Mouse (Mus musculus) inflammation-experienced regulatory T-cells, adult 6 months (primary cell): ENCODE measurements around the gene Atp2b2. TPM values are rescaled to one million over a fixed set of nuclear protein-coding genes. Genes with fewer than 3 reads are reported as not detected.

Experiments
- ATAC-seq: one replicate; pipeline ENCODE4 v1.8.0; 2017
- polyA plus RNA-seq, 3 experiments: library from polyadenylated mRNA; unstranded; fragments of 100-300 nt; shearing (Covaris generic); gene quantifications; one replicate each; pipeline ENCODE4 v1.2.1; 2017

Gene Atp2b2
- polyA plus RNA-seq, 3 experiments from 2014 or later = 0.12 to 0.15 TPM; not detected in 1

DNA sequence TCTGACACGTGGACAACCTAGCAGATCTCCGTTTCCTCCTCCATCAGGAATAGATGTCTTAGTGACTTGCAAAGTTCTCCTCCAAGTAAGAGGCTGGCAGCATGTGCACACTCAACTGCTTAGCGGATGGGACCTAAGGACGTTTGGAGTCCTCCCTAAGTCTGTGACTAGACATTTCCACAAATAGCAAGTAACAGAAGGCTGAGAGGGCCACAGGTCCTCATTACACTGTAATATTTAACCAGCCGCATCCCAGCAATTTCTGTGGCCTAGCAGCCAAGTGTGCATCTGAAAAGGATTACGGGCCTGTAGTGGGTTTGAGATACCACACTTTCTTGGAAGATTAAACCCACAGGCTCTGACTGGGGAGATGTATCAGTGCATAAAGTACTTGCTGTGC is 30.4 kb downstream of the Atp2b2 start:
- ATAC-seq = no peak

DNA sequence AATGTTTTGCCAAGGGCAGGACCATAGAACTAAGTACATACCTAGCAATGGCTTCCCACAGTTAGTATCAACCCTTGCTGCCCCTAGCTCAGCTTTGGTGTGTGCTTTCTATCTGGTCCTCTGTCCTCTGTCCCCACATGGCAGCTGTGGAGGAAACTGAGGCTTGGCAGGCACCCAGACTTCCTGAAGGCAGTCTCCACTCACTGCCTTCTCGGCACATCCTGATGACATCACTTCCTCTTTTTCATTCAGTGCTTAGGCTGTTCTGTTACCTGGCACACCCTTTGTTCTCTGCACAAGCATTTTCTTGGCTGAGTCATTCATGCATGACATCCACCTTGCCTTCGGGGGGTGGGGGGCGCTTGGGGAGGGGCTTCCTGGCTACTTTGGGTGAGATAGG is 38.6 kb downstream of the Atp2b2 start:
- no peak for ATAC-seq

DNA sequence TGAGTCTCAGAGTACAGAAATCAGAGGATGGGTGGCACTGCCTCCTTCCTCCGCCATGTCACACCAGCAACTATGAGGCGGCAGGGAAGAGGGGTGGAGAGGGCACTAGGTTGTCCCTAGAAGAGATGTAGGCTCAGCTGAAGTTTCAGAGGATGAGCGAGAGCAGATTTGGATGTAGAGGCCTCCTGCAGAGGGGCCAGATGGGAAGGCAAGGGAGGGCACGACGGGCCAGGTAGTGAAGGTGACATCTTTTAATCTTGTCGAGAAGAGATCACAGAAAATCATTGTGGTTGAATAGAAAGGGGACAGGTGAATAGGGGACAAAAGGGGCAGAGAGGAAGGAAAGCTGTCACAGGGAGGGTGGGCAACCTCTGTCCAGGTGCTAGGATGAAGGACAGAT is 41.5 kb downstream of the Atp2b2 start:
- ATAC-seq = no peak

DNA sequence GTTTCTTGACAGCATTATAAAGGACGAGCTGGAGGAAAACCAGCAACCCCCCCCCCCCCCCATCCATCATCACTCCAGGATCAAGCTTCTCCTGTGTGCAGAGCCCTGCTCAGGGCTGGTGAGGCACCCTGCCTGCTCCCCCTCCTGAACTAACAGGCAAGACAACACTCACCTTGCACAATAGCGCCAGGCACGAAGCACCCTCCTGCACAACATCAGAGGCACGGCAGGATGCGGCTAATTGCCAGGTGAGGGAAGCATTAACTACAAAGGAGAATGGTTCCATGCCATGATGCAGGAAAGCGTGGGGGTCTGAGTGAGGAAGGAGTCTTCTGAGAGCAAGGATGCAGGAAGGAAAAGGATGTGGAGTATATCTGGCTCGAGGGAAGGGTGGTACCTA is 42.1 kb downstream of the Atp2b2 start:
- ATAC-seq = no peak

DNA sequence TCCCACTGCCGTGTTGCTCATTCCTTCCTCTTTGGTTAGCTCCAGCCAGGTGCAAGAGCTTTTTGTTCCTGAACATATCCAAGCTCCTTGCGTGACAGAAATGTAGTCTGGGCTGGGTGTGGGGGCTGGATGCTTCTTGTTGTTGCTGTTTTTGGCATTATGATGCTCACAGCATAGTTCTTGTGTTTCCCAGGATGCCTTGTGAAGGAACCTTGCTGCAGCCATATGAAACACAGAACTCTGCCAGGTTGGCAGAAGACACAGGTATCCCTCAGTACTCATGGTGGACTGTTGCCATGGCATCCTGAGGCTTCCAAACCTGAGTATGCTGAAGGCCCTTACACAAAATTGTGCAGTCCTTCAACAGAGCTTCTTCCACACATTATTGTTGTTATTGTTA is 44.0 kb downstream of the Atp2b2 start:
- no peak for ATAC-seq

DNA sequence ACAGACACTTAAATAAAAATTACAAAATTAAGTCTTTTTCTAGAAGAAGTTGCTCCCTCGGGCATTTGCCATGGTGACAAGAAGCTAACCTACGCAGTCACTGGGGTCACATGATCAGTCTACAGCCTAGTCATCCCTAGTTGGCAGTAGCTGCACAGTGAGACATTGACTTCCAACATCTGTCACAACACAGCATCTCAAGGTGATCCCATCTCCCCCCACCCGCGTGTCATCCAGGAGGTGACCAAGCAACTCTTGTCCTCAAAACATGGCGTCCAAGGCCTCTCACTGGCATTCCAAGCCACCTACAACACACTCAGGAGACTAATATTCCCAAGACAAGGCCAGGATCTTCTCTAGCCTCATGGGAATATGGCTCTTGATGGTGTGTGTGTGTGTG is 48.2 kb downstream of the Atp2b2 start:
- no peak for ATAC-seq

DNA sequence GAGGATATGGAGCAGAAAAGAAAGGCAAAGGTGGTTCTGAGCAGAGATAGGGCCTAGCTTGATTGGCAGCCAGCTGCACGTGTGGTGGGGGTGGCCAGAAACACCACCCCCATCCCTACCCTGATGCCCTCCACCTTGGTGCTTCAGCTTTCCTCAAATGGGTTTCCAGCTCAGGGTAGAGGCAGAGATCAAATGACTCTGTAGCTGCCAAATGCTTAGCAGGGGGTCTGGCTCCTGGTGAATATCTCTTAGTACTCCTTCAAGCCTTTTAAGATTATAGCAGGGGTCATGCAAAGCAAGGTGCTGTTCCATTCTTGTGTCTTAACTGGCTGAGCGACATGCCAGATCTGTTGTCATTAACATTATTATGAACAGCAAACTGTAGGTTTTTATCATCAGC is 50.3 kb downstream of the Atp2b2 start:
- no peak for ATAC-seq

DNA sequence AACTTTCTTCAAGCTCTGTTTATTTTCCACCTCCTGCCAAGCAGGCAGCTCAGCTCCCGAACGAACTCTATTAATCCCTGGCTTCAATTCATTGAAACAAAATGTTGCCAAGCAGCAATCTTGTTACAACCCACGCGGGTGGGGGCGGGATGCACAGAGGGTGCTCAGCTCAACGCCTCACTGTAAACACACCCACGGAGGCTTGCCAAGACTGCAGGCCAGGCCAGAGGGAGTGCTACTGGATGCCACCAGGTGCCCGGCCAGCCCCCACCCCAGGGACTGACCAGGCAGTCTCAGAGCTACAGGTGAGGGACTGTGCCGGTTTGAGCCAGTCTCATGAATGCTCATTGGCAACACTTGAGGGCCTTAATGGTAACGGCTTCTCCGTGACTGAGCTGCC is 50.9 kb downstream of the Atp2b2 start:
- no peak for ATAC-seq

DNA sequence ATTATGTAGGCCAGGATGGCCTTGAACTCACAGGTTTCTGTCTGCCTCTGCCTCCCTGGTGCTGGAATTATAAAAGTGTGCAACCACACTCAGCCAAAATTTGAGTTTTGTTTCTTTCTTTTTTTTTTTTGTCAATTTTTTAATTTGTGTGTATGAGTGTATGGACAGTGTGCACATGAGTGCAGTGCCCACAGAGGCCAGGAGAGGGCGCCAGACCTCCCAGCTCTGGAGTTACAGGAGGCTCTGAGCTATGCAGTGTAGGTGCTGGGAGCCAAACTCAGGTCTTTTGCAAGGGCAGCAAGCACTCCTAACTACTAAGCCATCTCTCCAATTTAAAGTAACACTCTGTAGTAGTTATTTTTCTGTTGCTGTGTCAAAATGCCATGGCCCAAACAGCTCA is 52.4 kb downstream of the Atp2b2 start:
- ATAC-seq = no peak

DNA sequence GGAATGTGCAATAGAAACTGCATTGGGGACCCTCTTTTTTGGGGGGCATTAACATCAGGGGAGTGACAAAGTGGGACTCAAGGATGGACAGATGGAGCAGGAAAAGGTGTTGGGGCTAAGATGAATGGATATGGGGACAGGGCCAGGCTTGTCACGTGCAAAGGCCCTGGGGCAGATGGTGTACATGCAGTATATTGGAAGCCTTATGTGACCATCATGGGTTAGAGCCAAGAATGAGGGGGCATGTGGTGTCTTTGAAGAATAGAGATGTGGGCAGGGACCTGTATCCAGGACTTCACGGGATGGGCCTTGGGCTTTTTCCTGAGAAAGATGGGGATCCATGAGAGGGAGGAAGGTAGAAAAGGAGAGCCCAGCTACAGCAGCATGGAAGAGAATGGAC is 53.9 kb downstream of the Atp2b2 start:
- no peak for ATAC-seq

DNA sequence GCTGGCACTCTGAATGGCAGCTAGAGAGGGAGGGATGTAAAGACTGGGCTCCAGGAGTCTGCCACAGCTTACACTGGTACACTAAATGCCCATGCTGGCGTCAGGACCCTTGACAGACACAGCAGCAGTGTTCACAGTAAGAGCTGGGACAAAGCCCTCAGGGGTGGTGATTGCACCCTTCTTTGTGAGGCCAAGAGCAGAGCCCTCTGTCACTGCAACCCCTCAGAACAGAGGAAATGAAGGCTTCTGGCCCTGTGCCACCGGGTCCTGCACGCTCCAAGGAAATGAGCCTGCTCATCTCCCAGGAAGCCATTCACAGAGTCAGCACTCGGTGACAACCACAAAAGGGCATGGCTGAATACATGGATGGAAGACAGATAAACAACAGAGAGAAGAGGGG is 55.7 kb downstream of the Atp2b2 start:
- no peak for ATAC-seq

DNA sequence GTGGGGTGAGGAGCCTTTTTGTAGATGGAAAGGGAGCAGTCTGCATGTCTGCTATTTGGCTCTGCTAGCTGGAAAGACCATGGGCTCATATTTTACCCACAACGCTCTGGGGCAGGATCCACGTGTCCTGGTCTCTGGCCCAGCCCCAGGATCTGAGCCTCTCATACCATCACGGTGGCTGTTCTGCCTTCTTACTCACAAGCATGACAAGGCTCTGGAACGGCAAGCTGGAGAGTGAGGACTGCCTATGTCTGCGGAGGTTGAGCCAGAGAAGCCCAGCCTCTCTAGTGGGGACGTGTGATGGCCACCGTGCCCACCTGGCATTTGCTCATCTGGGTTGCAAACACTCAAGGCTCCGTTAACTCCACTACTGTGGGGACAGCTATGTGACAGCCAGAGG is 63.7 kb downstream of the Atp2b2 start:
- no peak for ATAC-seq

DNA sequence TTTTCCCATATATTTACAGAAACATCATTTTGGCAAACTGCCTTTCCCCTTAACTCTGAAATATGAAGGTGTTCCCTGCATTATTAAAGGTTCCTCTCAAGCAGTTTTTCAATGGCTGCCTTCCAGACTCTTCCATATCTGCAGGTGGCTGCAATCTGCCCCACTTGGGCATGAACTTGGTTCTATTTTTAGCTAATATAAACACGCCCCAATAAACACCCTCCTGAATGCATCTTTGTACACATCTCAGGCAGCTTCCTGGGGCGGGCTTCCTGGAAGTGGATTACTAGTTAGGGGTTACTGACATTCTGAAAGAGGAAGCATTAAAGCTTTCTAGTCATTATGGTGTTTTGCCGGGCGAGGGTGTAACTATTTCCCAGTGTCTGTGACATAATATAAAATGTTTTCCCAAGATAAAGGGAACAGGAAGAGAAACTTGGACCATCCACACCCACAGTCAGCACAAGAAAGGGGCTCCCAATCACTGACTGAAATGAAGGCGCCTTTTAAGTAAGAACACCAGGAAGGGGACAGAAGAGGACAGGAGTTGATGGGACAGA is 64.2 kb downstream of the Atp2b2 start:
- no peak for ATAC-seq

DNA sequence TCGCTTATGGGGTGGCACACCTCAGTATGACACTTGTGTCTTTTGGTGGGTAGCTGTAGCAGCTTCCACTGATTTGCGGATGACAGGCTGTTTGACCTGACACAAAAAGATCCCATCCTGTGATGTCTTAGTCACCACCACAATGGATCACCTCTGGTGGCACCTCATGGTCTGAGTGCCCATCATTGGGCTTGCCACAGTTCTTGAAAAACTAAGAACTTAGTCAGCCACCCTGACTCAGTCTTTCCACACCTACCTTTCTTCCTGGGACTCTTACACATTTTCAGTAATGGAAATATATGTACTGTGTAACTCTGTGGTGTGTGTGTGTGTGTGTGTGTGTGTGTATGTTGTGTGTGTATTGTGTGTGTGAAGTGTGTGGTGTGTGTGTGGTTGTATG is 71.5 kb downstream of the Atp2b2 start:
- ATAC-seq = no peak

DNA sequence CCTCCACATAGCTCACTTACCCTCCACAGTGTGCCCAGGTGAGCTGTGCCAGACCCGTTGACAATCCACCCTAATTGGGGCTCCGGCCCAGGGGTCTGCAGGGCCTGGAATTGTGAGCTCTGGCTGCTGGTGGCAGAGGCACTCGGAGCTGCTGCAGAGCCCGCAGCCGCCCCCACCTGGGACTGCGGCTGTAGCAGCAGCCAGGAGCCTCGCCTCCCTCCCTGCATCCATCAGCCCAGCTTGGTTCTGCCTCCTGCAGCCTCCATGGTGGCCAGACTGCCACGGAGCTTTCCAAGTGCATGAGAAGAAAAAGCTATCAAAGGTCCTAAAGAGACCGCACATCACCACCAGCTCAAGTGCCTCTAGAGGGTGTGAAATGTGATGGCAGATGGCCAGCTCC is 71.9 kb downstream of the Atp2b2 start:
- ATAC-seq = no peak

DNA sequence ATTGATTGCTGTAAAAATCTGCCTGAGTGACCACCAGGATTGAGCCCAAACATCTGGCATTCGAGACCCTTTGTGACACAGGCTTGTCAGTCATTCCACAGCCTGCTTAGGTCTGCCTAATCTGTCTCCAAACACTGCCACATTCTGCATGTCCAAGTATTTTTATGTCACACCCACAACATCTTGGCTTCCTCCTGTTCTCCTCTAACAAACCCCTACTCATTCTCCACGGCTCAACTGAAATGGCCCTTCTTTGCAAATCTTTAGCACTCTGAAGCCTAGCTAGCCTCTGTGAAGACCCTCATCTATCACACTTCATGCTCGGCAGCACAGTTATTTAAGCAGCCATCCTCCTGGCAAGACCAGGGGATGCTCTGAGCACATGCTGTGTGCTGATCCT is 72.7 kb downstream of the Atp2b2 start:
- ATAC-seq = no peak

DNA sequence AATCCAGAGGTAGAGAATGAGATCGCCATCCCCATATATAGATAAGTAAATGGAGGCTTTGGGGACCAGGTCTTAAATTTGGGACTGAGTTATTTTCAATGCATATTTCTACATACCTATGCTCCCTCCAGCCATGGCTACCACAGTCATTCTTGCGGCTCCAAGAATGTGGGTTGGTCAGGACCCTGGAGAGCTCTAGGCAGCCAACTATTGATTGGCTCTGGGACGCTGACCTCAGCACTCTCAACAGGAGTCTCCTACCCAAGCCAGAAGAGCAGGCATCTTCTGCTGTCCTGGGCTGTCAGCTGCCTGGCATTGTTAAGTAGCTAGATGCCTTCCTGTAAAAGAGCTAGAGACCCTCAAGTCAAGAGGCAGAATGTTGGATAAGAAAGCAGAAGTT is 79.6 kb downstream of the Atp2b2 start:
- no peak for ATAC-seq

DNA sequence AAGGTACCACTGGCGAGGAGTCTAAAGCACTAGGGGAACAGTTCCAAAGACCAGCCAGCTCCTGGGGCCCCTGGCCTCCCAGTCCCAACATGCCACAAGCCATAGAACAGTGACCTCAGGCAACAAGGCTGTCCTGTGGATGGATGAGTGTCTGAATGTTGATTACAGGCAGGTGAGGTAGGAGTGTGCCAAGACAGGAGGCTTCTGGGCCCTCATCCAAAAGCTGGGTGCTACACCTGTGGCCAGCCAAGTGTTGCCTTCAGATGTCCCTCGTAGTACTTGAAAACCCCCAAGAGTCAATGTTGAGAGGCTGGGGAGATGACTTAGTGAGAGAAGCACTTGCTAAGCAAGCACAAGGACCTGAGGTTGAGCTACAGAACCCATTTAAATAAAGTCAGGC is 80.8 kb downstream of the Atp2b2 start:
- no peak for ATAC-seq

DNA sequence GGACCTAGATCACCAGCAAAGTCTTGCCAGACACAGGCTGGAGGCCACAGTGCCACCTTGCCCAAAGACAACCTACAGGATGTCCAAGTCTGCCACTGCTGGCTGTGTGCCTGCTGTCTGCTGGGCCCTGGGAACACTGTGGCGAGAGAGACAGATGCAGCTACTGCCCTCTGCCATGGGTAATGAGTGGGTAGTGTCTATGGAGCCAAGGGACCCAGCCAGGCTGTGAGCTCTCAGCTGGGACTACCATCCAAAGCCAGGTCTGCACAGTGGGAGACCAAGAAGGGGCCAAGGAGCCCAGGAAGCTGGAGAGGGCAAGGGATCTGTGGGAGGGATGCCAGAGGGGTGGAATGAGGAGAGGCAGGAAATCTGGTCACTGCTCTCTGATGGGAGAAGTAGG is 83.1 kb downstream of the Atp2b2 start:
- no peak for ATAC-seq

DNA sequence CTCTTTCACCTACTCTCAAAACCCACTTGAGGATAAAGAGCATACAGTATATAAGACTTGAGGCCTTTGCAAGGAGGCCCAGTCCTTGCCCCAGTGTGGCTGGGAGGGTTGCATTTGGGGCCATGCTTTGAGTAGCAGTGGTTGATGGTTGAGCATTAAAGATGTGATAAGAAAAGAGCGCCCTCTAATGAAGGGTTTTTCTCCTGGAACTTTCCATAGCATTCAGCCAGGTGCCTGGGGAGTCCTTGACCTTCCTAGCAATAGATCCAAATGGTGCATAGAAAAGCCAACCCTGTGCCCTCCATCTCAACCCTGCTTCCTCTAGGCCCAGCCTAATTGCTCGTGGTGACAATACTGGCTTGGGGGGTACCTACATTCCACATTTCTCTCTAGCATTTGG is 83.7 kb downstream of the Atp2b2 start:
- no peak for ATAC-seq

DNA sequence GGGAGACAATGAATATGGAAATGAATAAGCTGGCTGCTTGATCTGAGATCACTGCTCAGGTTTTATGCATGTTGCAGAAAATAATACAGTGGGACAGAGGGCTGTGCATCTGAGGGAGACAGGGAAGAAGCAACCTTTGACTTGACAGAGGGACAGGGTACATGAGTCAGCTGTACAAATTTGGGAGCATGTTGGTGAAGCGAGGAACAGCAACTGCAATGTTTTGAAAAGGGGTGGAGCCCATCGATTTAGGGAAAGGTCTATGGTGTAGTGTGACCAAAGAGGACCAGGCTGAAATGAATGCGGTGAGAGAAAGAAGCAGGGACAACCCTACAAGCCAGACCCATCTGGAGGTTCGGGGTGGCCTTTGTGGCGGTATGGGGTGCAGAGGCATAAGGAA is 84.4 kb downstream of the Atp2b2 start:
- no peak for ATAC-seq

DNA sequence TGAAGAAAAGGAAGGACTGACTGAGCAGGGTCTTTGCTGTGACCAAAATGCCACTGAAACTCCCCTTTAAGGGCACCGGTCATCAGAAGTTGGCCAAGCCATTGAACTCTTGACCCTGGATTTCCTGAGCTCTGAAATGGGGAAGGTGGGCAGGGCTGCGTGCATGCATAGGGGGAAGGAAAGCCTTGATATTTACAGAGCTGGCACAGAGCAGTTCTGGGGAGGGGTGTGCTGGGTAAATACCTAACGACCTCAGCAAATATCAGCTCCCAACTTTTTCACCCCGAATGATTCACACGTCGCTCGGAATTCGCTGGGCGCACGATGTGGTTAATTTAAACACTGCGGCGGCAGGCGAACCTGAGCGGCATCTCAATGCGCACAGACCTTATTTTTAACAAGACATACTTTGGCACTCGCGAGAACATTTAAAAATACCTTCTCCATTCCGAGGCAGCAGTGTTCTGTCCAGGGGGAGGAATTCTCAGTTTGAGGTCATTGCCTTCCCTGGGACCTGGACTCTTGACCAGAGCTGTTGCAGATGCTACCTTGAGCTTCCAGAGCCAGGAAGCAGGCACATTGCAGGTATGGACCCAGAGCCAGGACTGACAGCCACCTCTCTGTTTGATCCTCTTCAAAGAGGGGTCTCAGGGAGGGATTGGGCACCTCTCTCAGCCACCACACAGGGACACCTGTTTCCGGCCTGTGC is 85.0 kb downstream of the Atp2b2 start:
- no peak for ATAC-seq

DNA sequence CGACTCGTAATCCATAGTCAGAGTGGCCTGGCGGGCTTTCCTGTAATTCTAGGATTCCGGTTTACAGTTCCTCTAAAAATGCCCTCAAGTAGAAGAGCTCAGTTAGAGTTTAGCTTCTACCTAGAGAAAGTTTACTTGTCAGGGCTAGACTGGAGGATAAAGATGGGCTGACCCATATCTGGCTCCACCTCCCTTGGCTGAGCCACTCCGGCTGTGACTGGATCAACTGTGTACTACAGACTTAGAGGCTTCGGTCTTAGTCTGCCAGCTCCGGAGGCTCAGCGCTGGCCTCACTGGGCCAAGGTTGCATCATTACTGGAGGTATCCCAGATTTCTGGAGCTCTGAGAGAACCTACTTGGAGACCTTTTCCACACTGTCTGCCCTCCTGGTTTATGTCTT is 94.9 kb downstream of the Atp2b2 start:
- ATAC-seq = no peak

DNA sequence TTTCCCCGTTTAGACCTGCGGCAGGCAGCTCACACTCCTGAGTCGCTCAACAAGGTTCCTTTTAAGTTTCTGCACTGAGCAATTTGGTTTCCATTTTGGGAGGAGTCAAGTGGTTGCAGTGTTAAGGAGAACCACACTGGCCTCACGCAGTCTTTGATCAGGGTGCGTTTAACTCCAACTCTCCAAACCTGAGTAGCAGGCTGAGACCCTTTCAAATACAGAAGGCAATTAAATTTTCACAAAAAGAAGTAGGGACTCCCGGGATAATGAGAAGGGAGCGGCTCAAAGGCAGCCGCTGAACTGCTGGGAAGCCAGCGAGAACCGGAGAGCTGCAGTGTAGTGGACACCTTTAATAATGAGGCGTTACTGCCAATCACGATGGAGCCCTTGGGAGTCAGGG is 100.1 kb downstream of the Atp2b2 start:
- ATAC-seq = no peak

DNA sequence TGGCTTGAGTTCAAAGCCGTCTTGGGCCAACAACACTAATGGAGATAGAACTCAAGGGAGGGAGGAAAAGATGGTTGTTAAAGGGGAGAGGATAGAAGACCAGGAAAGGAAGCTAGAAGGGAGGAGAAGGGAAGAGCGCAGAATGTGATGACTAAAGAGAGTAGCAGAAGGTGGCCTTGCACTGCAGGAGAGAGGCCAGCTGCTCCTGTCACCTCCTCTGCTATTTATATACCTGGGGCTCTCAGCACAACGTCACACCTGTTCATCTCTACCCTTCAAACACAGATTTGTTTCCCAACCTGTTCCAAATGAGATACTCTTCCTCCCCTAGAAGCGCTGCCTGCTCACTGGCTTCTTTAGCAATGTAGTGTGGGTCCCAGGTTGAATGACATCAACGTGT is 101.1 kb downstream of the Atp2b2 start:
- no peak for ATAC-seq
